Mouse (Mus musculus) spleen, adult 2 months (tissue): ENCODE measurements around the gene Gpr63. TPM values are rescaled to one million over a fixed set of nuclear protein-coding genes. Genes with fewer than 3 reads are reported as not detected.

Experiments used
- DNase-seq, 2 experiments: peaks; one replicate each; pipeline versions ENCODE4 v3.0.0 to v3.0.0-alpha.2; 2012 to 2021; ENCODE audit warnings: low spot score in 2 of 2, low read depth in 1 of 2
- H3K27ac ChIP-seq: fragments of 200-500 bp; 2 replicates; pipeline ENCODE4 v1.5.1; 2012; ENCODE audit warnings: low read length, inconsistent platforms; ENCODE audit not compliant: insufficient read depth
- H3K27me3 ChIP-seq: fragments of 200-500 bp; 2 replicates; pipeline ENCODE4 v1.6.1; 2012; ENCODE audit warnings: mild to moderate bottlenecking, moderate library complexity, low read length, inconsistent platforms; ENCODE audit not compliant: control insufficient read depth, insufficient read depth
- H3K36me3 ChIP-seq: fragments of 200-500 bp; 2 replicates; pipeline ENCODE4 v1.6.1; 2012; ENCODE audit warnings: mild to moderate bottlenecking, low read length, inconsistent platforms; ENCODE audit not compliant: control insufficient read depth, insufficient read depth
- H3K4me1 ChIP-seq: fragments of 200-500 bp; 2 replicates; pipeline ENCODE4 v1.6.1; 2011; ENCODE audit warnings: inconsistent platforms; ENCODE audit not compliant: control insufficient read depth, insufficient read depth, insufficient read length
- H3K4me3 ChIP-seq: fragments of 200-500 bp; 2 replicates; pipeline ENCODE4 v1.5.1; 2011; ENCODE audit warnings: mild to moderate bottlenecking, inconsistent platforms; ENCODE audit not compliant: insufficient read depth, insufficient read length; ENCODE audit errors: extremely low read depth
- CTCF ChIP-seq: fragments of 200-500 bp; IDR thresholded peaks from 2 replicates; pipeline ENCODE4 v1.5.1; 2011; ENCODE audit warnings: mild to moderate bottlenecking, inconsistent platforms; ENCODE audit not compliant: insufficient read depth, insufficient read length, insufficient replicate concordance; ENCODE audit errors: extremely low read depth
- POLR2A ChIP-seq: fragments of 200-500 bp; IDR thresholded peaks from 2 replicates; pipeline ENCODE4 v1.6.1; 2011; ENCODE audit warnings: low read depth, low read length, inconsistent platforms
- WGBS: fragments of 180-500 bp; shearing (Covaris S2); methylation state at CpG from one replicate; pipeline ENCODE4 v1.1.7; 2018; 5-methylcytosine and 5-hydroxymethylcytosine counted together
- polyA plus RNA-seq: library from polyadenylated mRNA; depleted of rRNA; stranded (reverse); fragments of >200 nt; gene quantifications from 2 replicates; pipeline ENCODE4 v1.2.3, GENCODE M21; 2012; rRNA removed

The Gpr63 gene
- 0.23 and 0.49 TPM in 2 replicates for polyA plus RNA-seq

DNA sequence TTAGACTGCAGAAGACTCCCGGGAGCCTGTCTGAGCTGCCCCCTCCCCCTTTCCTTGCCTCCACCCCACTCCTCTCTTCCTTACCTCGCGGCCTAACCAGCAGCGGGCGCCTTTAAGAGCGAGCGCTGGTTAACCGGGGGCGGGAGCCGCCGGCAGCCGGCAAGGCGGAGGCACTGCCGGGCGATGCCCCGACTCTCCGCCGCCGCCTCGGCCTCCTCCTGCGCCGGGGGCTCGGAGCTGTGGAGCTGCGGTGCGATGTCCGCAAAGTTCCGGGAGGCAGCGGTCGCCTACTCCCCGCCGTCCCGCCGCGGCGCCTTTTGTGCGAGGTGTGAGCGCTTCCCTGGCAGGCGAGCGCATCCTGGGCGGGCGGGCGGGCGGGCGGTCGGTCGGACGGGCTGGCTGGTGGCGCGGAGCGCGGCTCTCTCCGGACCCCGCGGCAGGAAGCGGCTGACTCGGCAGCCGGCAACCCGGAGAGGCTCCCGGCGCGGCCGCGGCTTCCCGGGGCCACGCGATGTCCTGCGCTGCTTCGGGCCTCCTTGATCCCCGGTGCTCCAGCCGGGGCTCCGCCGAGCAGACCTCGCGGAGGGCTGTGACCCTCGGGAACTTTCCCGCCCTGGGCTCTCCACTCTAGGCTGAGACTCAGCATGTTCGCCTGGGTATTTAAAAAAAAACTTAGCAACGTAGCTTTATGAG is at the start of gene Gpr63:
Gene Gpr63 (plus strand): TSS at position 109 of the 693 bp plus-strand sequence.
- no peak for DNase-seq
- H3K4me3 ChIP-seq = peak within 1 kb of the TSS; percentile 40; the same call in 1 of the 2 replicates
- WGBS = 2% methylated on average over 66 of the region's 78 CpGs

DNA sequence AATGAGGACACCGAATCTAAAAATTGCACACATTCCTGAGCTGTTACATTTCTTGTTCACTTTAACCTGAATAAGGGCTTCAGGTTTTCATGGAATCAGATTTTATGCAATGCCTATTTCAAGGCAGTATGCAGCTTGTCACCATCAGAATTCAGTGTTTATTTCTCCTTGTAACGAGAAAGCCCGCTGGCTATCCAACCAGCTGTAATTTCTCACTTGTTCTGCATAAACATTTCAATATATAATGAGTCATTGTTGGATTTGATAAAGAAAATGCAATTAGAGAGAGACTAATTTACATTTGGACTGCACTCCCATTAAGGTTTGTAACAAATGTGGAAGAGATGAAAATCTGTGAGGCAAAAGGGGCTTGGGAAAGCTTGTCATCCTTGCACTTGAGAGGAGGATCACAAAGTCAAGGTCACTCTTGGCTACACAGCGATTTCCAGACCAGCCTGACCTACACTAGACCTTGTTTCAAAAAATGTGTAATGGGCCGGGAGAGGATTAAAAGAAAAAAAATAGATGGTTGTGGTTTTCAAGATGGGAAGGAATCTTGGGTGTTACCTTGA is 46.1 kb upstream of the Gpr63 start:
- DNase-seq = no peak
- H3K36me3 ChIP-seq = no peaks in the 10 kb centered on the region
- no peak overlapping the region for H3K27ac ChIP-seq
- H3K27me3 ChIP-seq = no peaks in the 10 kb centered on the region
- H3K4me3 ChIP-seq = no peak overlapping the region
- no peaks in the 10 kb centered on the region for H3K4me1 ChIP-seq
- TF ChIP-seq POLR2A = no peak
- TF ChIP-seq CTCF = no peak
- 79% methylated on average over 5 of the region's 5 CpGs for WGBS

More for the DNA sequence above, at the start of gene Gpr63:
- H3K27me3 ChIP-seq = peaks cover 8% of the 10 kb centered on the region
- no peaks in the 10 kb centered on the region for H3K4me1 ChIP-seq
- H3K36me3 ChIP-seq = no peaks in the 10 kb centered on the region
- H3K27ac ChIP-seq = no peak within 1 kb of the TSS
- TF ChIP-seq CTCF = no peak
- TF ChIP-seq POLR2A = no peak

DNA sequence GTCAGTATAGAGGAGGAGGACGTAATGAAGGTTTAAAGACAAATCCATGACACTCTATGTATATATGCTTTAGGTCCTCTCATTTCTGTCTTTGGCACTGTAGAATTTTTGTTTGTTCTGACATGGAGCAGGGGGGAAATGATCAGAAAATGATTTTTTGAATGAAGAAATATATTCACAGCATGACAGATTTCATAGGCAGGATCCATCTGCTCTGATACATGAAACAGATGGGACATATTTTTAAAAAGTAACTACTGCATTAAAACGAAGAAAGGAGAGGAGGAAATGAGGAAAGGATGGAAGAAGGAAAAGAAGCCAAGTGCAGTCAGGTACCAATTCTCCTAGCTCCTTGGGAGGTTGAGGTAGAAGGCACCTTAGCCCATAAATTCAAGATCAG is 41.5 kb upstream of the Gpr63 start:
- Histone ChIP-seq H3K27ac (no peak overlapping the region), H3K4me3 (no peak overlapping the region), H3K36me3 (no peaks in the 10 kb centered on the region), H3K27me3 (no peaks in the 10 kb centered on the region), H3K4me1 (no peaks in the 10 kb centered on the region)
- no peak for TF ChIP-seq POLR2A
- TF ChIP-seq CTCF = no peak
- DNase-seq = no peak
- 71% methylated on average over 2 of the region's 2 CpGs for WGBS

DNA sequence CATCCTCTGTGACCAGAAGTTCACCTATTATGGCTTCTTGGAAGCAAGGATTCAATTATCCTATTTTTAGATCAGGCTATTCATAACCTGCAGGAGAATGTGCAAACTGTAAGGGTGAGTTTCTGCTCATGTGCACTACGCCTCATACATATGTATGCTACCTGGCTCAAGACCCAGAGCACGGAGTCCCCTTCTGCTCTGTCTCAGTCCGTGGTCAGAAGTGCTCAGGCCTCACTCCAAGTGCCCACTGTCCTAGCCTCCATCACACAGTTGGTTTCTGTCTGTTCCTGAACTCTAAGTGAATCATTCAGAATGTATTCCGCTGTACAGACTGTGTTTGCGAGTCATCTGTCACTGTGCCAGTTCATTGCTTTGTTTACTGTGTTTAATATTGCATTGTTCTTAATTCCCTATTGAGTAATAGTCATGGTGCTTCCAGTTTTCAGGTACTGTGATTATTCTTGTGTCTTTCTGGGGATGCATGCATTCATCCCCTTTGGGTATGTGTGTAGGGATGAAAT is 37.9 kb upstream of the Gpr63 start:
- DNase-seq = no peak
- 86% methylated on average over 5 of the region's 5 CpGs for WGBS

DNA sequence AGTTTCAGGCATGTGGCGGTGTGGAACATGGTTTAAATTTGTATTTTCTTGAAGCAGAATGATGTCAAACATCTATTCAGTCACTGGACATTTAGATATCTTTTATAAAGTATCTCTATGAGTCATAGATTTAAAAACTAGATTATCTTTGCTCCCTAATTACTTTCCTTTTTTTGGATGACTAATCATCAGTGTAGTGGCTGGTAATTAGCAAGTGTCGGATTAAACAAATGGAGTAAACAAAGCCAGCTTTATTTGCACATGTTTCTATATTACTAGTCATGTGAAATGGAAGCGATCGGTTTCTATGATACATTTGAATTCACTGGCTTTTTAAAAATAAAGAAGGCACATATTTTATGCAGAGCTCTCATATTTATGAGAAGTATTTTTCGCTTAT is 37.3 kb upstream of the Gpr63 start:
- 84% methylated on average over 5 of the region's 5 CpGs for WGBS
- no peaks in the 10 kb centered on the region for H3K36me3 ChIP-seq
- H3K4me1 ChIP-seq = no peaks in the 10 kb centered on the region
- no peak overlapping the region for H3K27ac ChIP-seq
- no peaks in the 10 kb centered on the region for H3K27me3 ChIP-seq
- TF ChIP-seq POLR2A (no peak), CTCF (no peak)
- no peak overlapping the region for H3K4me3 ChIP-seq
- DNase-seq = no peak

More for the DNA sequence above, 37.9 kb upstream of the Gpr63 start:
- H3K27ac ChIP-seq = no peak overlapping the region
- no peaks in the 10 kb centered on the region for H3K4me1 ChIP-seq
- no peaks in the 10 kb centered on the region for H3K27me3 ChIP-seq
- no peaks in the 10 kb centered on the region for H3K36me3 ChIP-seq
- TF ChIP-seq CTCF = no peak
- no peak for TF ChIP-seq POLR2A
- no peak overlapping the region for H3K4me3 ChIP-seq

DNA sequence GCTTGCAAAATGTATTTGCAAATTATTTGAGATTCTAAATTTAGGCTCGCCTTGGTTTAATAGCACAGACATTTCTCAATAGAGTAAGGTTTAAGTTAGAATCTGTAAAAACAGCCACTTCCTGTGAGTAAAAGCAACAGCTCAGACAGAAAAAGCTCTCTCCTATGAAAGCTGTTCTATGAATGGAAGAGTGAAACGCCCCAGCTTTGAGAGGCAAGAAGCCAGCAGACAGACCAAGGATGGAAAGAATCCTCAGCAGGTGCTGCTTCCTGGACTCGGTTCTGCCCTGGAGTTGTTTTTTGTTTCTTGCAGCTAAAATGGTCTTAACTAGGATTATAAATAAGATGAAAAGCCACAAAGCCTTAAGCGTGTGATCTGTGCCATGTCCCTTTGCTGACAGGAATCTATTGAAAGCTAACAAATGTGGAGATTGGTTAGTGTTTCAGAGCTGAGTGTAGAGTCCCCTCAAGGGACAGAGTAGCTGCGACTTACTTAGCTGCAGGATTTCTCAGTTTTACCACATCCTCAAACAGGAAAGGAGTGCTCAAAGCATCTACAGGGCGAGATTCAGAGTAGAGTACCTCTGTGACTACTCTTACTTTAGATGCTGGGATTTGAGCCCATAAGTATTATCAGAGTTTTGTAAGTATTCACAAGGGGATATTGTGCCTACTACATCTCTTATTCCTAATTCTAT is 23.3 kb upstream of the Gpr63 start:
- Histone ChIP-seq H3K4me1 (no peaks in the 10 kb centered on the region), H3K36me3 (no peaks in the 10 kb centered on the region), H3K27me3 (no peaks in the 10 kb centered on the region), H3K27ac (no peak overlapping the region), H3K4me3 (no peak overlapping the region)
- 21% methylated on average over 6 of the region's 6 CpGs for WGBS
- no peak for DNase-seq
- TF ChIP-seq CTCF (no peak), POLR2A (no peak)

DNA sequence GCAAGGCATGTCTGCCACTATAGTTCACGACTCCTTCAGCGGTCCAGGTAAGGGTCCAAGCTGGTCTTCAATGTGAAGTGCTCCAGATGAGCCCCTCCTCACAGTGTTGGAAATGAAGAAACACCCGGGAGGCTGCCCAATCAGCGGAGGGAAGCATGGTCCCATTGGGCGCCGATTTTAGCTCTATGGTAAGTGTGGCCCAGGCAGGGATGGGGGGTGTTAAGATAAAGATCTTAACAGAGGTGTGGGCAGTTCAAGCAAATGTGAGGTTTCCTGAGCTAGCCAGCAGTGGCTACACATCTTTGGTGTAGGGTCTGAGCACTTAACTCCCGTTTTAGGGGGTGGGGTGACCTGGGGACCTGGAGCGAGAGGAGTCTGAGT is 299 bp upstream of the Gpr63 start:
- peaks cover 8% of the 10 kb centered on the region for H3K27me3 ChIP-seq
- no peaks in the 10 kb centered on the region for H3K4me1 ChIP-seq
- no peaks in the 10 kb centered on the region for H3K36me3 ChIP-seq
- H3K4me3 ChIP-seq = no peak overlapping the region
- DNase-seq = no peak
- no peak for TF ChIP-seq CTCF
- no peak for TF ChIP-seq POLR2A
- H3K27ac ChIP-seq = no peak overlapping the region
- WGBS = 12% methylated on average over 8 of the region's 8 CpGs
